Mouse (Mus musculus): ENCODE measurements around the gene Eef1akmt2.

Gene Eef1akmt2

GRCm38 (mm10) chr7:132787496-132788190 is 64.8 kb downstream of the Eef1akmt2 start:
- DNase-seq (ENCODE audit: low read depth, low spot score): no peak

- DNase-seq (ENCODE audit: low read depth, low spot score): no peak
These were observed 65.5 kb downstream of the Eef1akmt2 start for GRCm38 (mm10) chr7:132787022-132787421.

GRCm38 (mm10) chr7:132786522-132786921 is 66.0 kb downstream of the Eef1akmt2 start:
- DNase-seq (ENCODE audit: low read depth, low spot score): no peak

- no peak for DNase-seq (ENCODE audit: low read depth, low spot score)
These were observed 66.5 kb downstream of the Eef1akmt2 start for GRCm38 (mm10) chr7:132786011-132786410.

GRCm38 (mm10) chr7:132784101-132784500 is 68.4 kb downstream of the Eef1akmt2 start:
- no peak for DNase-seq (ENCODE audit: low read depth, low spot score)

DNA sequence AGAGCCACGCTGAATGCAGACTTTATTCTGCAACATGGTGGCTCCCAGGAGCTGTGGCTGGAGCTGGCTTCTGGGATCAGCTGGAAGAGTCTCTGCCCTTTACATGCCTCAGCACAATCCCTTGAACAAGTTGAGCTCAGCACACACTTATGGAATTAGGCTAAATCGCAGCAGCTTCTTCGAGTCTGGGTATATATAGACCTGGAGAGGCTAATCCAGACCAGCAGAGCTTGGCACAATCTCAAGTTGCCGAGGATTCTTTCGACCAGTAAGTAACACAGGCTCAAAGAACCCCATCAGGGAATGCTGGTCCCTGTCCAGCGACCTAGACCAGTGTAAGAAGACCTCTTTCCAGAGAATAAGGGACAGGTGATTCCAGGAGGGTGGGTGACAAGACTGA is 70.6 kb downstream of the Eef1akmt2 start:
- DNase-seq (ENCODE audit: low read depth, low spot score): no peak

DNA sequence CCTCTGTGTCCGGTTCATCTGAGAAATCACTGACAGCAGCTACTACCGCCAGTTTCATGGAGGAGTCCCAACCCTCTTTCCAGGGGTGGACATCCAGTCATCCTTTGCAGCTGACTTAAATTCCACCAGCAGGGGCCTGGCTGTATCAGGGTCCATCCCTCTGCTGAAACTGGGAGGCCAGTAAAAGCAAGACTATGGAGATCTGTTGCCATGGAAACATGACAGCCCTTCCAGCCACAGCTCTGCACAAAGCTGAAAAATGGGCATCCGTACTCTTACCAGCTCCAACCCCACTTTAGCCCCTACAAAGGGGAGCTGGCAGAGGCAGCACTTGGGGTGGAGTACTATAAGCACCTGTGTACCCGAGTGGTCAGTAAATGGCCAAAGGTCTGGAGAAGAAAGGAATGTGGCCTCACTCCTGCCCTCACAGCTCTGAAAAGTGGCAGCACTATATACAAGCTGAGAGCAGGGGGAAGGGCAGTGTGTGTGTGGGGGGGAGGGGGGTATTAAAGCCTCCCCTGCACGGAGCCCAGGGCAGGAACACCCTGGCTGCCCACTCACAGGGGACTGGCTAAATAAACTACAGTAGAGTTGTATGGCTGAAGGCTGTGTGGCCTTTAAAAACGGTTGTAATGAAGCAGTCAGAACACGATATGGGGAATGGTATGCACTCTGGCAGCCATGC is 71.2 kb downstream of the Eef1akmt2 start:
- DNase-seq (ENCODE audit: low read depth, low spot score): no peak

DNA sequence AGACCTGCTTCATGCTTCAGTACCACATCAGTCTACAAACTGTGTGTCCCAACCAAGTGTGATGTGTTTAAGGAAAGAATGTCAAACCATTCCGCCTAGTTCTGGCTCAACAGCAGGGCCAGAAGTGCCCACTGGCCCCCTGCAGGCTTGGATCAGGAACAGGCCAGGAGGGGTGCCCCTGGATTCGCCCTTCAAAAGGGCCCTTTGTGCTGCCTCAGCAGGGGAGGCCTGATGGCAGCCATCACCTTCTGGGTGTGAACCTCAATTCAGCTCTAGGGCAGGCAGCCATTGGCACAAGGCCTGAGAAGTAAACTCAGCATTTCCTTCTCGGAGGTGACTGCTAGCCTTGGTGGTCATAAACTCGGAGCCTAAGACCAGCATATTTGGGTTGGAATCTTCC is 71.9 kb downstream of the Eef1akmt2 start:
- DNase-seq (ENCODE audit: low read depth, low spot score): no peak

DNA sequence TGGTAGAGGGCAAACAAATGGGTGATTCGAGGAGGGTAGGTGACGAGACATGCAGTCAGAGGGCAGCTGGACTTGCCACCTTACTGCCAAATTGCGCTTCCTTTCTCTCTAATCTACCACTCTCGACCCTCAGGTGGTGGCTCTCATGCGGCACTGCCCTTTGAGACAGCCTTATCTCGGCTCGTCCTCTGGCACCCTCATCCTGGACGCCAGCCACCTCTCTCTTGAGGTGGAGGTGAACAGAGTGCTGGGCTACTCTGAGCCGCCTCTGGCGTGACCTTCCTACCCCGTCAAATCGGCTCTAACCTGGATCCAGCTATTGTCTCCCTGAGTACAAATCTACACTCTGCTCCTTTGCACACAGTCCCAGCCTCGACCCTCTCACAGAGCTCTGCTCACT is 73.8 kb downstream of the Eef1akmt2 start:
- no peak for DNase-seq (ENCODE audit: low read depth, low spot score)

DNA sequence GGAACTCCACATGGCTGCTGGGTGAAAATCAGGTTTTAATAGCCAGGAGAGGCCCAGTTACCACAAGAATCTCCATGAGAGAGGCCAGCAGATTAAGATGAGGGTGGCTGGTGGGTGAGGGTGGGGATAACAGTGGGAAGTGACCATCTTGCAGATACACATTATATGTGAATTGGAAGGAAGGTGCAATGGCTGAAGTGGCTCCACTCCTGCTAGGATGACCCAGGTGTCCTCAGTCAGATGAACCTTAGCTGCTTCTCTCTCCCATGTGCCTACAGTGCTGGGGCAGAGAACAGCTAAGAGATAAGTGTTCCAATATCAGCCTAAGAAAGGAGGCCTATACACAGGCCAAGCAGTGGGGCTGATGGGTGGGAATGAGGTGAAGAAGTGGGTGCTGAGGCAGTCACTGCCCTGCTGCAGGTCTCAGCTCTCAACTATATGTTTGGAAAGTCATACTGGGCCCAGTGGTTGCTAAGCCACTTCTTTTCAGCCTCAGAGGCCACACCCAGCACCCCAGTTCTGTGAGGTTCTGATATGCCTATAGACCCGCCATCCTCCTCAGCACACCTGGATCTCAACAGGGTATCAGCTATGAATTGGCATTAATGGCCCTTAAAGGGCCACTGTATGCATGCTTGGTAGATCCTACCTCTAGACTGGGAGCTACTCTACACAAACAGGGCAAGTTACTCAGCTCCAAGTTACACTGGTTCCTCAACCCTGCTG is 74.6 kb downstream of the Eef1akmt2 start:
- DNase-seq (ENCODE audit: low read depth, low spot score): peak; percentile 86
